Mouse (Mus musculus) heart, embryonic 12.5 days (tissue): ENCODE data around the gene Wsb1. TPM values are rescaled to one million over a fixed set of nuclear protein-coding genes. Genes with fewer than 3 reads are reported as not detected.
A peak's percentile ranks its signal among the peaks of the same experiment; 100 is the strongest.

Experiments
- ATAC-seq: fragments of 200-750 bp; cut with Nextera tagmentation; 2 replicates; pipeline ENCODE4 v1.8.0; 2017; ENCODE audit warnings: moderate TSS enrichment, moderate library complexity; ENCODE audit not compliant: insufficient number of reproducible peaks, low FRiP score
- H3K27ac ChIP-seq: fragments of 300-500 bp; sonication (generic); 2 replicates; pipeline ENCODE4 v1.5.1; 2016; ENCODE audit warnings: mild to moderate bottlenecking, moderate library complexity; ENCODE audit not compliant: poor library complexity, severe bottlenecking
- H3K27me3 ChIP-seq: fragments of 300-500 bp; sonication (generic); replicated peaks from 2 replicates; pipeline ENCODE4 v1.6.1; 2016; ENCODE audit warnings: mild to moderate bottlenecking, moderate library complexity
- H3K36me3 ChIP-seq: fragments of 300-500 bp; sonication (generic); 2 replicates; pipeline ENCODE4 v1.6.1; 2016; ENCODE audit warnings: mild to moderate bottlenecking, moderate library complexity
- H3K4me1 ChIP-seq: fragments of 300-500 bp; sonication (generic); replicated peaks from 2 replicates; pipeline ENCODE4 v1.6.1; 2016; ENCODE audit warnings: mild to moderate bottlenecking
- H3K4me2 ChIP-seq: fragments of 300-500 bp; sonication (generic); 2 replicates; pipeline ENCODE4 v1.6.1; 2016; ENCODE audit warnings: mild to moderate bottlenecking, moderate library complexity
- H3K4me3 ChIP-seq: fragments of 300-500 bp; sonication (generic); 2 replicates; pipeline ENCODE4 v1.5.1; 2016; ENCODE audit warnings: mild to moderate bottlenecking
- H3K9ac ChIP-seq: fragments of 300-500 bp; sonication (generic); 2 replicates; pipeline ENCODE4 v1.6.1; 2016; ENCODE audit warnings: mild to moderate bottlenecking, moderate library complexity
- H3K9me3 ChIP-seq: fragments of 300-500 bp; sonication (generic); replicated peaks from 2 replicates; pipeline ENCODE4 v1.6.1; 2016; ENCODE audit warnings: mild to moderate bottlenecking, moderate library complexity
- WGBS: fragments of 180-500 bp; shearing (Covaris S2); methylation state at CpG from one replicate; pipeline ENCODE4 v1.1.7; 2016; 5-methylcytosine and 5-hydroxymethylcytosine counted together
- polyA plus RNA-seq: library from polyadenylated mRNA; unstranded; fragments of >200 nt; fragmentation: Nextera tagmentation; extraction: Ambion mirVana; gene quantifications from 2 replicates; pipeline ENCODE4 v1.2.1, GENCODE M21; 2016

Wsb1 gene
- polyA plus RNA-seq, 1 experiment from 2014 or later, result 233 TPM

DNA sequence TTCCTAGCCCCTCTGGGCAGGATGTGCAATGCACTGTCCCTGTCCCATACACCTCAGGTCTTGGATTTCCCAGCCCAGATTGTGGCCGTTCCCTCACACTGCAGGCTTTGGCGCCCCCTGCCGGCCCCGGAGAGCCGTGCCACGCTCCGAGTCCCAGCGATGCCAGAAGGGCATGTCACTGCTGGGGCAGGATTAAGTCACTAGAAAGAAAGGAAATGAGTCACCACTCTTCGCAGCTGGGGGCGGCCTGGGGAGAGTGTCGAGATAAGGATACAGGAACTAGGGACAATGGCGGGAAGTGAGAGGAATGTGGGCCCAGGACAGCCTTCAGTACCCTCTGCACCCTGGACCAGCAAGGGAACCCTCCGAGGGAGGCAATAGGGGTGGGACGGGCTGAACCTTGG, 40.5 kb downstream of the Wsb1 start:
- no peaks in the 10 kb centered on the region for H3K27me3 ChIP-seq
- H3K4me1 ChIP-seq, result peaks cover 13% of the 10 kb centered on the region
- H3K4me2 ChIP-seq, result no peak overlapping the region
- H3K4me3 ChIP-seq, result no peak overlapping the region
- H3K9ac ChIP-seq, result 0 out of 2 replicates have a peak overlapping the region, but pooled peaks have one; percentile 4
- H3K9me3 ChIP-seq, result peaks cover 3% of the 10 kb centered on the region; the same call in 1 of the 2 replicates
- ATAC-seq, result peak; percentile 88
- WGBS, result 8% methylated on average over 14 of the region's 14 CpGs
- peak overlapping the region; percentile 53 for H3K27ac ChIP-seq
- H3K36me3 ChIP-seq, result no peaks in the 10 kb centered on the region

- Histone ChIP-seq H3K27me3 (no peaks in the 10 kb centered on the region), H3K9ac (no peak overlapping the region), H3K36me3 (no peaks in the 10 kb centered on the region), H3K4me2 (no peak overlapping the region), H3K4me1 (peaks cover 16% of the 10 kb centered on the region), H3K27ac (no peak overlapping the region), H3K9me3 (no peaks in the 10 kb centered on the region), H3K4me3 (no peak overlapping the region)
- ATAC-seq, result no peak
- WGBS, result 80% methylated on average over 5 of the region's 5 CpGs
Measured at GRCm38 (mm10) chr11:79209882-79210471, 44.5 kb downstream of the Wsb1 start.

DNA sequence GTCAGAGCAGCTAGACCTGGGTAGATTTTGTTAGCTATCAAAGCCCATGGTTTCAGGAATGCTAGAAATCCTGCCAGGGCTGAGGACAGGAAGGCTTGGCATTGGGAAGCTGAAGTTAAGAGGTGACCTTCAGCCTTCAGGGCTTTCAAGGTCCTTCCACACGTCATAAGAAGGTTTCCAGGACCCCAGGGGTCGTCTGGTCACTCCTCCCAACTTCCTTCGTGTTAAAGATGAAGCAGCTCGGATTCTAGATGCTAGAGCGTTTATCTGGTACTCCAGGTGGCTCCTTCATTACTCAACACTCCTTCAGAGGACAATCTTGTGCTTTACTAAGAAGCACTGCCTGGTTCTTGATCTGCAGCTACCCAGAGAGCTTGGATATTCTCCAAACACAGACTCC, 45.4 kb downstream of the Wsb1 start:
- ATAC-seq, result no peak
- Histone ChIP-seq H3K4me2 (no peak overlapping the region), H3K9ac (no peak overlapping the region), H3K4me3 (no peak overlapping the region), H3K36me3 (no peaks in the 10 kb centered on the region), H3K27ac (no peak overlapping the region), H3K9me3 (no peaks in the 10 kb centered on the region), H3K4me1 (peaks cover 19% of the 10 kb centered on the region), H3K27me3 (no peaks in the 10 kb centered on the region)
- WGBS, result 36% methylated on average over 5 of the region's 5 CpGs

DNA sequence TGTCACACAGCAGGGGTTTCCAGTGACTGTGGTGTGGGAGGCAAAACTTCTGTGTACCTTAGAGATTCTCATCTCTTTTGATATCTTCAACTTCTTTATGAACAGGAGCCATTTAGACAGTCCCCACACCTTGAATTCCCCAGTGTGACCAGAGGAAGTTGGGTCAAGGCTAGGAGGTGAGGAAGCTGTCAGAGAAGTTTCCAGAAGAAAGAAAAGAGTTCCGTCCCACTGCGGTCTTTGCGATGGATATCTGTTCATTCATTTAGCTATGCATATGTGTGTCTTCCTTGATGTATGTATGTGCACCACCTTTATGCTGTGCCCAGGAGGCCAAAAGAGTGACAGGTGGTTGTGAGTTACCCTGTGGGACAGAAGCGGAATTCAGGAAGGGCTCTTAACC, 46.0 kb downstream of the Wsb1 start:
- WGBS, result 90% methylated on average over 4 of the region's 4 CpGs
- ATAC-seq, result no peak
- H3K27ac ChIP-seq, result no peak overlapping the region
- H3K27me3 ChIP-seq, result no peaks in the 10 kb centered on the region
- no peak overlapping the region for H3K4me3 ChIP-seq
- H3K9ac ChIP-seq, result no peak overlapping the region
- H3K4me2 ChIP-seq, result no peak overlapping the region
- no peaks in the 10 kb centered on the region for H3K9me3 ChIP-seq
- H3K36me3 ChIP-seq, result no peaks in the 10 kb centered on the region
- H3K4me1 ChIP-seq, result peaks cover 18% of the 10 kb centered on the region

DNA sequence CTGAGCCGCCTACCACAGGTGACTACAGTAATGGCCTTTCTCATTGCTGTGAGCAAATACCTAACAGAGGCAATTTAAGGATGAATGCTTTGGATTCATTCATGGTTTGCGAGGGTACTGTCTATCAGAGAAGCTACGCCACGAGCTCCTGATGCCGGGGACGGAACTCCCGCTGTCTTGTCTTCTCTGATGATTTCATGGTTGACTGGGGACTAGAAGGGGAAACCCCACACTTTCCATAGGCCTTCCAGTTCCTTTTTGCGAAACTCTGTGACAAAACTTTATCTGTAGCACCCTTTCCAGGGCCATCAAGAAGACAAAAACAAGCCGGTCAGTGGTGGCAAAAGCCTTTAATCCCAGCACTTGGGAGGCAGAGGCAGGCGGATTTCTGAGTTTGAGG, 46.8 kb downstream of the Wsb1 start:
- no peaks in the 10 kb centered on the region for H3K36me3 ChIP-seq
- no peak overlapping the region for H3K4me2 ChIP-seq
- H3K9ac ChIP-seq, result no peak overlapping the region
- no peaks in the 10 kb centered on the region for H3K9me3 ChIP-seq
- 85% methylated on average over 10 of the region's 10 CpGs for WGBS
- H3K27me3 ChIP-seq, result no peaks in the 10 kb centered on the region
- H3K27ac ChIP-seq, result no peak overlapping the region
- no peak overlapping the region for H3K4me3 ChIP-seq
- H3K4me1 ChIP-seq, result peaks cover 18% of the 10 kb centered on the region
- no peak for ATAC-seq

GRCm38 (mm10) chr11:79204444-79204843, 50.0 kb downstream of the Wsb1 start:
- Histone ChIP-seq H3K9me3 (no peaks in the 10 kb centered on the region), H3K27me3 (no peaks in the 10 kb centered on the region), H3K9ac (no peak overlapping the region), H3K4me2 (no peak overlapping the region), H3K4me3 (no peak overlapping the region), H3K36me3 (no peaks in the 10 kb centered on the region), H3K4me1 (peaks cover 36% of the 10 kb centered on the region), H3K27ac (no peak overlapping the region)
- 64% methylated on average over 3 of the region's 3 CpGs for WGBS
- ATAC-seq, result no peak

- 14% methylated on average over 7 of the region's 7 CpGs for WGBS
- Histone ChIP-seq H3K4me3 (no peak overlapping the region), H3K4me1 (peaks cover 52% of the 10 kb centered on the region), H3K27me3 (no peaks in the 10 kb centered on the region), H3K9me3 (no peaks in the 10 kb centered on the region), H3K36me3 (no peaks in the 10 kb centered on the region), H3K27ac (peak overlapping the region; percentile 43), H3K4me2 (peak overlapping the region; percentile 15; the same call in 1 of the 2 replicates), H3K9ac (peak overlapping the region; percentile 2; the same call in 1 of the 2 replicates)
- ATAC-seq, result no peak
Measured at GRCm38 (mm10) chr11:79200502-79200901, 54.0 kb downstream of the Wsb1 start.

- H3K27me3 ChIP-seq, result no peaks in the 10 kb centered on the region
- no peak for ATAC-seq
- 77% methylated on average over 4 of the region's 4 CpGs for WGBS
- no peak overlapping the region for H3K4me3 ChIP-seq
- H3K4me1 ChIP-seq, result peaks cover 44% of the 10 kb centered on the region
- H3K9ac ChIP-seq, result no peak overlapping the region
- H3K27ac ChIP-seq, result no peak overlapping the region
- no peak overlapping the region for H3K4me2 ChIP-seq
- no peaks in the 10 kb centered on the region for H3K9me3 ChIP-seq
- H3K36me3 ChIP-seq, result no peaks in the 10 kb centered on the region
Measured at GRCm38 (mm10) chr11:79198562-79198961, 55.9 kb downstream of the Wsb1 start.

DNA sequence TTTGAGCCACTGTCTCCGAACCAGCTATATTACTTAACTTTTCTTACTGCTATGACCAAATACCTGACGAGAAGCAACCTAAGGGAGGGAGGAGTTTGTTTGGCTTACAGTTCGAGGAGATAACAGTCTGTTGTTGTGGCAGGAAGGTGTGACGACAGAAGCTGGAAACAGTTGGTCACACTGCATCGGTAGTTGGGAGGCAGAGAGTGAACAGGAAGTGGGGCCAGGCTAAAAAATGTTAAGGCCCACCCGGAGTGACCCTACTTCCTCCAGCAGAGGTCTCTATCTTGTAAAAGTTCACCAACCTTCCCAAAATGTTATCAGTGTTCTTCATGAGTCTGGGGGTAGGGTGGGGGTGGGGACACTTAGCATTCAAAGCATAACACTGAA, 56.6 kb downstream of the Wsb1 start:
- 60% methylated on average over 6 of the region's 6 CpGs for WGBS
- Histone ChIP-seq H3K4me1 (peaks cover 44% of the 10 kb centered on the region), H3K27ac (no peak overlapping the region), H3K9ac (no peak overlapping the region), H3K4me2 (no peak overlapping the region), H3K27me3 (no peaks in the 10 kb centered on the region), H3K9me3 (no peaks in the 10 kb centered on the region), H3K36me3 (no peaks in the 10 kb centered on the region), H3K4me3 (no peak overlapping the region)
- no peak for ATAC-seq

- H3K4me2 ChIP-seq, result no peak overlapping the region
- 70% methylated on average over 13 of the region's 13 CpGs for WGBS
- H3K9ac ChIP-seq, result no peak overlapping the region
- H3K36me3 ChIP-seq, result no peaks in the 10 kb centered on the region
- H3K4me1 ChIP-seq, result peaks cover 45% of the 10 kb centered on the region
- peak overlapping the region; percentile 31 for H3K27ac ChIP-seq
- ATAC-seq, result 0 out of 2 replicates have a peak, but pooled peaks have one; percentile 10
- no peaks in the 10 kb centered on the region for H3K9me3 ChIP-seq
- no peak overlapping the region for H3K4me3 ChIP-seq
- no peaks in the 10 kb centered on the region for H3K27me3 ChIP-seq
Measured at GRCm38 (mm10) chr11:79196876-79197845, 57.3 kb downstream of the Wsb1 start.

DNA sequence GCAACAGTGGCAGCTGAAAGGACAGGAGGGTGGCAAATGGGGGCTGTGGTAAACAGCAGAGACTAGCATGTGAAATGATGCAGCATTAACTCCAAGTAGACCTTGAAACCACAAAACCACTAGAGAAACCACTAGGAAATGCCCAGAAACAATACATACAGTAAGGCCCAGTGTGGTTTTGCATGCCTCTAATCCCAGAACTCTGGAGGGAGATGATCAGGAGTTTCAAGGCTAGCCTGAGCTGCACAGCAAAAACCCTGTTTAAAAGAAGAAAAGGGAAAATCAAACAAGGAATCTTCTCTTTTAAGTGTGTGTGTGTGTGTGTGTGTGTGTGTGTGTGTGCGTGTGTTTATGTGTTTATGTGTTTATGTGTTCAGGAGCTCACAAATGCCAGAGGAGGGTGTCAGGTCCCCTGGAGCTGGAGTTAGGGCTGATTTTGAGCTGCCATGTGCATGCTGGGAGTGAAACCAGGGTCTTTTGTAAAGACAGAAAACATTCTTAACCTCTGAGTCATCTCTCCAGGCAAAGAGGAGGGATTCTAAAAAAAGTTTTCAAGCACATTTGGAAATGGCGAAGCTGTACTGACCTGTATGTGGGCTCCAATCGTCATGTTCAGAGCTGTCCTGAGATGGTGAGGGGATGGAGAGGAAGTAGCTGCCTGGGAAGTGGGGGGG, 58.1 kb downstream of the Wsb1 start:
- Histone ChIP-seq H3K9me3 (no peaks in the 10 kb centered on the region), H3K9ac (no peak overlapping the region), H3K4me2 (no peak overlapping the region), H3K27ac (peak overlapping the region; percentile 31), H3K36me3 (no peaks in the 10 kb centered on the region), H3K27me3 (no peaks in the 10 kb centered on the region), H3K4me3 (no peak overlapping the region), H3K4me1 (peaks cover 51% of the 10 kb centered on the region)
- 30% methylated on average over 3 of the region's 3 CpGs for WGBS
- peak; percentile 23; the same call in 1 of the 2 replicates for ATAC-seq
